Mouse (Mus musculus) lung, postnatal 0 days (tissue): ENCODE data around the gene Kcna10.

ENCODE experiments used
- CTCF ChIP-seq: IDR thresholded peaks from 2 replicates; pipeline ENCODE4 v1.5.1; 2016; ENCODE audit warnings: antibody characterized with exemption, mild to moderate bottlenecking
- EP300 ChIP-seq: IDR thresholded peaks from 2 replicates; pipeline ENCODE4 v1.6.1; 2016; ENCODE audit warnings: antibody characterized with exemption, mild to moderate bottlenecking, control low read depth

DNA sequence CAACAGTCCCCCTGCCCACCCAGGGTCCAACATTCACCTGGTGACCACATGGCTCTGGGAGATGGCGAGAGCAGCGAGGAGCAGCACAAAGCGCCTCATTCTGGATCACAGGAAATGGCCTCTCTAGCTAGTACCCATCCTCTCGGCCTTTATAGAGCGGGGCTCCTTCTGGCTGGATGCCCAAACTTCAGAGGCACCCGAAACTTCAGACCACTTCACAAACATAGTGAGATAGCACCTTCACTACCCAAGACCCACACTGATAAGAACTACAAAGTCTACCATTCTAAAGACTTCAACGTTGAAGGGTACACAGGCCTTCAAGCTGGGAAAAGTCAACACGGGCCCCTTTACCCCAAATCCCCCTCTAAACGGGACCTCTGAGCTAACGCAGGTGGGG lies 38.8 kb downstream of the Kcna10 start, which contains the start of gene Cym:
- no peak for TF ChIP-seq CTCF
- TF ChIP-seq EP300, result no peak
